Mouse (Mus musculus) testis, adult 2 months (tissue): ENCODE measurements around the gene Nav2.

Source experiments
- CTCF ChIP-seq: fragments of 200-500 bp; IDR thresholded peaks from 2 replicates; pipeline ENCODE4 v1.5.1; 2012; ENCODE audit warnings: low read depth, mild to moderate bottlenecking, inconsistent platforms, low read length, moderate library complexity; ENCODE audit not compliant: control insufficient read depth, insufficient read depth, insufficient replicate concordance
- POLR2A ChIP-seq: fragments of 200-500 bp; IDR thresholded peaks from 2 replicates; pipeline ENCODE4 v1.6.1; 2012; ENCODE audit warnings: low read depth, mild to moderate bottlenecking, inconsistent platforms, low read length, moderate library complexity; ENCODE audit not compliant: control insufficient read depth

DNA sequence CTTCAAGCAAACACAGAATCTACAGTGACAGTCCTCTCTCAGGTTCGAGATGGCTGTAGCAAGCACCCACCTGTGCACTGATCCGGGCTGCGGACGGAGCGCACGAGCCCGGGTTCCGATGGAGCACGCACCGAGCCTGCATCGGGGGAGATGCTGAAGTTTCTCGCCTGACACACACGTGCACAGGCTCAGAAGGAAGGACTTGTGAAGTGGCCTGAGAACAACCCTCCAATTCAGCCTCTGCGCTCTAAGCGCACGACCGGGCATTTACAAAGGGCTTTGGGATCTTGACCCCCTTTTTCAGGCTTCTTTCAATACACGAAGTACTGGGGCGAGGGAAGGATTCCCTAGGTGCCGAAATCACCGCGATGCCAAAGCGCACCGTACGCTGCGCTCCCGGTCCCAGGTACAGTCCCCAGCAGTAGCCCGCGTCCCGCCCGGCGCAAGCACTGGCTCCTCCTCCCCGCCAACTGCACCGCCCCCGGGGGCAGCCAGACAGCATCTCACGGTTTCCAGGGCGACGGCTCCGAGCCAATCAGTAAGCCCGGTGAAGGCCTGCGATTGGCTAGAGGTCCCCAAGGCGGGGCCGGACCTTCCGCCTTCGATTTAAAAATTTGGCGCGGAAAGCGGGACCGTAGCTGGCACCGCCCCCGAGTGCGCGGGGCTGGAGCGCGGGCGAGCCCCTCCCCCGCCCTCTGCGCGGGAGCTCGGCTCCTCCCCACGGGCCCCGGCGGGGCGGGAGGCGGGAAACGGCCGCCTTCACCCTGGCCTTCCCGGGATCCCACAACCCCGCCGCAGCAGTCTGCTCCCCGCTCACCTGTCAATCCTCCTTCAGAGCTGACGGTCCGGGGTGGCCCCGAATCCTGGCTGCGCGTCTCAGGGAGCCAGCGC is 27.7 kb upstream of the Nav2 start:
- TF ChIP-seq CTCF, result no peak
- TF ChIP-seq POLR2A, result no peak
